ENCODE assay signal across 9 mouse cellular contexts in the genomic region with DNA sequence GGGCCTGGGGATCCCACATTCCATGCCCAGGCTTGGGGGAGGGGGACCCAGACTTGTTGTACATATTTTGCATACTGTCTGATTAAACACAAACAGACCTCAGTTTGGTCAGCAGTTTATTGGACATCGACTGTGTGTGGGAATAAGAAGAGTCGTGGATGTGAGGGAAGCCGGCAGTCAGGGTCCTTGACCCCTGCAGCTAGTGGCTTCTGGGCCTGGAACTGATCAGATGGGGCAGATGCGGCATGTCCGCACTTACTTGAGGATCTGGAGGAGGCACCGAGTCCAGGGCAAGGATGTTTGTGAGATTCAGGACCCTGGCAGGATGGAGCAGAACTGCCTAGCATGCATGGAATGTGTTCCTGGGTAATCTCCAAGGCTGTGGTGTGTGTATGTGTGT. TPM values are rescaled to one million over a fixed set of nuclear protein-coding genes. Genes with fewer than 3 reads are reported as not detected.
A peak's percentile ranks its signal among the peaks of the same experiment; 100 is the strongest.
DNase-seq lines count a peak whose midpoint lies in the region; ATAC-seq lines count a peak whose summit lies in the region.
"Had no signal": no experiment of that assay in that cellular context is flagged by ENCODE, and none has a peak within 500 bp of the region (broad histone marks: within the 10 kb centered on the region; RNA-seq: fewer than 3 reads in every experiment).

No protein-coding gene starts in this region.

- no peak overlapping the region for H3K4me3 ChIP-seq in midbrain, embryonic 10.5 days
- H3K4me3 ChIP-seq in midbrain, embryonic 11.5 days (ENCODE audit: low read depth, low read length): no peak overlapping the region
- H3K4me3 ChIP-seq in hindbrain, embryonic 11.5 days (ENCODE audit: low read depth, low read length): no peak overlapping the region
- no peak overlapping the region for H3K4me3 ChIP-seq in limb, embryonic 15.5 days
- H3K4me3 ChIP-seq: left cerebral cortex, adult 2 months had no signal

- H3K9ac ChIP-seq in midbrain, embryonic 11.5 days (ENCODE audit: low read length): no peak overlapping the region
- H3K9ac ChIP-seq in hindbrain, embryonic 11.5 days (ENCODE audit: low read depth, low read length): 0 out of 2 replicates have a peak overlapping the region, but pooled peaks have one; percentile 12
- no peak overlapping the region for H3K9ac ChIP-seq in limb, embryonic 15.5 days

- H3K27ac ChIP-seq in midbrain, embryonic 10.5 days (replicated peaks): peak overlapping the region; percentile 92
- no peak overlapping the region for H3K27ac ChIP-seq in midbrain, embryonic 11.5 days (ENCODE audit: low read depth, low read length)
- no peak overlapping the region for H3K27ac ChIP-seq in hindbrain, embryonic 11.5 days (ENCODE audit: low read depth, low read length)
- peak overlapping the region; percentile 67 for H3K27ac ChIP-seq in limb, embryonic 15.5 days
- H3K27ac ChIP-seq: left cerebral cortex, adult 2 months had no signal

- no peak for ATAC-seq in midbrain, embryonic 11.5 days (ENCODE audit: low FRiP score)
- no peak for ATAC-seq in hindbrain, embryonic 11.5 days (ENCODE audit: low FRiP score)
- no peak for ATAC-seq in limb, embryonic 15.5 days (ENCODE audit: insufficient number of reproducible peaks, low FRiP score, low TSS enrichment, low read depth)

- peaks cover 24% of the 10 kb centered on the region; the same call in 1 of the 2 replicates for H3K27me3 ChIP-seq in midbrain, embryonic 10.5 days (ENCODE audit: low read depth, poor library complexity, severe bottlenecking)
- no peaks in the 10 kb centered on the region for H3K27me3 ChIP-seq in midbrain, embryonic 11.5 days (ENCODE audit: control insufficient read depth, insufficient read depth, low read length)
- H3K27me3 ChIP-seq in hindbrain, embryonic 11.5 days (ENCODE audit: control insufficient read depth, insufficient read depth, low read length): no peaks in the 10 kb centered on the region
- no peaks in the 10 kb centered on the region for H3K27me3 ChIP-seq in limb, embryonic 15.5 days

- peak; percentile 13 for DNase-seq in midbrain, embryonic 10.5 days (ENCODE audit: low spot score)
- no peak for DNase-seq in midbrain, embryonic 11.5 days (ENCODE audit: low spot score, missing footprints)
- no peak for DNase-seq in hindbrain, embryonic 11.5 days (ENCODE audit: low spot score)
- peak; percentile 75 for DNase-seq in yolk sac, embryonic 10.5 days (ENCODE audit: low spot score)
- DNase-seq in T-cell, adult 2 months (ENCODE audit: low spot score): no peak
- DNase-seq in heart, postnatal 25 days (ENCODE audit: low spot score): no peak
- DNase-seq: kidney, adult 18-20 months had no signal

- H3K9me3 ChIP-seq in midbrain, embryonic 10.5 days (replicated peaks): no peaks in the 10 kb centered on the region
- no peaks in the 10 kb centered on the region for H3K9me3 ChIP-seq in midbrain, embryonic 11.5 days (ENCODE audit: control insufficient read depth, low read length)
- H3K9me3 ChIP-seq in hindbrain, embryonic 11.5 days (ENCODE audit: control insufficient read depth, low read length): no peaks in the 10 kb centered on the region
- no peaks in the 10 kb centered on the region for H3K9me3 ChIP-seq in limb, embryonic 15.5 days

- intact Hi-C loops in heart, postnatal 25 days (cut with DNase I): no loop called here

- peaks cover 47% of the 10 kb centered on the region for H3K36me3 ChIP-seq in midbrain, embryonic 10.5 days
- peaks cover 20% of the 10 kb centered on the region for H3K36me3 ChIP-seq in midbrain, embryonic 11.5 days (ENCODE audit: control insufficient read depth, insufficient read depth, low read length)
- H3K36me3 ChIP-seq in hindbrain, embryonic 11.5 days (ENCODE audit: control insufficient read depth, insufficient read depth, low read length): 0 out of 2 replicates have a peak, but pooled peaks cover 15% of the 10 kb centered on the region
- H3K36me3 ChIP-seq in limb, embryonic 15.5 days: peaks cover 39% of the 10 kb centered on the region

- no peak overlapping the region for H3K4me2 ChIP-seq in midbrain, embryonic 11.5 days
- H3K4me2 ChIP-seq in hindbrain, embryonic 11.5 days (replicated peaks; ENCODE audit: low read depth, low read length): no peak overlapping the region
- no peak overlapping the region for H3K4me2 ChIP-seq in limb, embryonic 15.5 days

- WGBS in midbrain, embryonic 10.5 days: 64% methylated on average over 6 of the region's 6 CpGs
- 73% methylated on average over 6 of the region's 6 CpGs for WGBS in midbrain, embryonic 11.5 days
- WGBS in hindbrain, embryonic 11.5 days: 47% methylated on average over 6 of the region's 6 CpGs
- 19% methylated on average over 6 of the region's 6 CpGs for WGBS in limb, embryonic 15.5 days

- peaks cover 79% of the 10 kb centered on the region for H3K4me1 ChIP-seq in midbrain, embryonic 10.5 days
- peaks cover 51% of the 10 kb centered on the region for H3K4me1 ChIP-seq in midbrain, embryonic 11.5 days (ENCODE audit: control insufficient read depth, insufficient read depth, low read length)
- H3K4me1 ChIP-seq in hindbrain, embryonic 11.5 days (replicated peaks; ENCODE audit: control insufficient read depth, insufficient read depth, low read length): peaks cover 43% of the 10 kb centered on the region
- peaks cover 64% of the 10 kb centered on the region for H3K4me1 ChIP-seq in limb, embryonic 15.5 days

RNA-seq across cellular contexts. Expression of gene Src, which starts 53.5 kb away (rescaled TPM):
- polyA plus RNA-seq in midbrain, embryonic 10.5 days (2016; fragmentation: Nextera tagmentation; extraction: Ambion mirVana): 16.1 and 19.3 TPM in 2 replicates
- 11.2 and 14.0 TPM in 2 replicates for polyA plus RNA-seq in midbrain, embryonic 11.5 days (2014; fragmentation: Nextera tagmentation; extraction: Ambion mirVana)
- polyA plus RNA-seq in hindbrain, embryonic 11.5 days (2014; fragmentation: Nextera tagmentation; extraction: Ambion mirVana): 13.0 and 14.4 TPM in 2 replicates
- 14.8 and 18.5 TPM in 2 replicates for polyA plus RNA-seq in limb, embryonic 15.5 days (2015; fragmentation: Nextera tagmentation; extraction: Ambion mirVana)
- 1 to 10 TPM; 2.9 to 5.1 TPM for total RNA-seq in heart, postnatal 25 days (2021)

Comparison
In these comparisons a context has a peak if more than half of its experiments do, and no peak if none do; other contexts are left out.
1. DNase-seq: peak in midbrain, embryonic 10.5 days (single experiment) and yolk sac, embryonic 10.5 days (single experiment); none in midbrain, embryonic 11.5 days (single experiment), hindbrain, embryonic 11.5 days (single experiment), T-cell, adult 2 months (single experiment) and heart, postnatal 25 days (single experiment).
2. H3K27ac ChIP-seq: peak in midbrain, embryonic 10.5 days (single experiment) and limb, embryonic 15.5 days (single experiment); none in midbrain, embryonic 11.5 days (single experiment) and hindbrain, embryonic 11.5 days (single experiment).